Mouse (Mus musculus) spleen, adult 2 months (tissue): ENCODE results near the gene Saysd1.
"Not testable (repeated sequence)": the region's sequence is repeated elsewhere in the genome, so short reads cannot be mapped to it uniquely, and the experiment has no call there.

ENCODE experiments used
- CTCF ChIP-seq: fragments of 200-500 bp; IDR thresholded peaks from 2 replicates; pipeline ENCODE4 v1.5.1; 2011; ENCODE audit warnings: mild to moderate bottlenecking, inconsistent platforms; ENCODE audit not compliant: insufficient read depth, insufficient read length, insufficient replicate concordance; ENCODE audit errors: extremely low read depth
- POLR2A ChIP-seq: fragments of 200-500 bp; IDR thresholded peaks from 2 replicates; pipeline ENCODE4 v1.6.1; 2011; ENCODE audit warnings: low read depth, low read length, inconsistent platforms

GRCm38 (mm10) chr14:20027475-20027874 lies 110.9 kb downstream of the Saysd1 start:
- not testable (repeated sequence) for TF ChIP-seq CTCF, POLR2A
